Mouse (Mus musculus): Measurements from ENCODE around the gene Bod1l. TPM values are rescaled to one million over a fixed set of nuclear protein-coding genes. Genes with fewer than 3 reads are reported as not detected.

Bod1l gene
- polyA plus RNA-seq, 1 experiment from 2014 or later: 30.0 TPM

DNA sequence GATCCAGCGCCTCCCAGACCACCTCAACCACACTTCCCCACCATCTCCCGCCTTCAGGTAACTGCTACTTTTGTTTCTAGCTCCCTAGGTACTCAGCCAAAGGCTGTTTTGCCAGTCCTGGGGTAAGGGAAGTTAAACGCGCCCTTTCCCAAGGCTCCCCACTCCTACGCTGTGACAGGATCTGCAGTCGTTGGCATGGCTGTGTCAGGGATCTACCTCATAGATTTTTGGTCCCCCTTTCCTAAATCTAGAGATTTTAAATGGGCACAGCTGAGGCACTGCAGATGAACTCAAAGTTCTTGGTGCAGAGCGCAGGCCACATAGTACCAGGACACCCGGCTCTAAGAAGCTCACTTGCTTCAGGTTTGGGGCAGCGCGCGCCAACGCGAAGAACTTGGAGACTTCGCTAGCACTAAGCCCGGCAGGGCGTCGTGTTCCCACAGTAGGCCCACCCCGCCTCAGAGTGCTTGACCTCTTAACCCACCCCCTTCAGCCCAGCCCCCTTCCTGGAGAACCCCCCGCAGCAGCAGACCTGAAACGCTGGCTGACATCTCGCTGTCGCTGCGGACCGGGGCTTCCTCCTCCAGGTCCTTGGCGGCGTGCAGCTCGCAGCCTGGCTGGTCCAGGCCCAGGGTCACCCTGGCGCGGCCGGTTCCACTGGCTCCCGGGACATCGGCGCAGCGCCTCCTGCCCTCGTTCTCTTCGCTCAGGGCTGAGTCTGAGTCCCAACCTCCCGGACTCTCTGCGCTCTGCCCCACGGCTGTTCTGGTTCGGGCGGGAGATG, 81.0 kb downstream of the Bod1l start:
- H3K4me1 ChIP-seq: peaks cover 37% of the 10 kb centered on the region
- under 1% methylated on average over 40 of the region's 41 CpGs for WGBS

GRCm38 (mm10) chr5:41762141-41762946, 81.8 kb downstream of the Bod1l start:
- Histone ChIP-seq H3K27me3 (peaks cover 93% of the 10 kb centered on the region), H3K4me1 (peaks cover 29% of the 10 kb centered on the region), H3K4me2 (0 out of 2 replicates have a peak overlapping the region, but pooled peaks have one; percentile 9), H3K27ac (no peak overlapping the region), H3K36me3 (replicated peaks) (no peaks in the 10 kb centered on the region), H3K9ac (no peak overlapping the region), H3K4me3 (replicated peaks) (peak overlapping the region; percentile 18), H3K9me3 (no peaks in the 10 kb centered on the region)
- no peak for ATAC-seq (ENCODE audit: low FRiP score)
- 1% methylated on average over 27 of the region's 27 CpGs for WGBS

More for the DNA sequence above, 81.0 kb downstream of the Bod1l start:
- Histone ChIP-seq H3K4me2 (peak overlapping the region; percentile 65), H3K4me3 (replicated peaks) (peak overlapping the region; percentile 38), H3K27me3 (peaks cover 93% of the 10 kb centered on the region), H3K9ac (0 out of 2 replicates have a peak overlapping the region, but pooled peaks have one; percentile 21), H3K27ac (no peak overlapping the region), H3K9me3 (no peaks in the 10 kb centered on the region), H3K36me3 (replicated peaks) (no peaks in the 10 kb centered on the region)
- ATAC-seq (ENCODE audit: low FRiP score): peak; percentile 28

DNA sequence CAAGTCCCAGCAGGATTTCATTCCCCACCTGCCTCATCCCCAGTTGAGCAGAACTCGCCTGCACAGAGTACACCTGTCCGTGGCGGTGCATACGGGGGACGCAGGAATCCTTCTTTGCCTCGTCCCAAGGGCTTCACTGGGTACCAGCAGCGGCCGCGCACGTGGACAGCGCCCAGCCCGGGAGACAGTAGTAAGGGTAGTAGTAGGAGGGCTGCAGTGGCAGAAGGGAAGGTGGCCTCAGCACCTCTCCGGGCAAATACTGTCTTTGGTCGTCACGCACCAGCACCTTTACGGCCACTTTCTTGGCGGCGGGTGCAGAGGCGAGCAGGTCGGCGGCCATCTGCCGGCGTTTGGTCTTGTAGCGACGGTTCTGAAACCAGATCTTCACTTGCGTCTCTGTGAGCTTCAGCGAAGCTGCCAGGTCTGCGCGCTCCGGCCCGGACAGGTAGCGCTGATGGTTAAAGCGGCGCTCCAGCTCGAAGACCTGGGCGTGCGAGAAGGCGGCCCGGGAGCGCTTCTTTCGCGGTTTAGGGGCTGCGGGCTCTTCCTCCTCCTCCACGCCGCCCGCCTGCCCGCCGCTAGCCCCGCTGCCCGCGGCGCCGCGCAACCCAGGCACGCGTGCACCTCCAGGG, 82.5 kb downstream of the Bod1l start:
- H3K27ac ChIP-seq: no peak overlapping the region
- peaks cover 93% of the 10 kb centered on the region for H3K27me3 ChIP-seq
- H3K9ac ChIP-seq: no peak overlapping the region
- H3K4me1 ChIP-seq: peaks cover 23% of the 10 kb centered on the region
- under 1% methylated on average over 56 of the region's 56 CpGs for whole genome bisulfite sequencing
- H3K4me3 ChIP-seq (replicated peaks): peak overlapping the region; percentile 18
- H3K9me3 ChIP-seq: no peaks in the 10 kb centered on the region
- H3K36me3 ChIP-seq (replicated peaks): no peaks in the 10 kb centered on the region
- no peak for ATAC-seq (ENCODE audit: low FRiP score)
- 0 out of 2 replicates have a peak overlapping the region, but pooled peaks have one; percentile 9 for H3K4me2 ChIP-seq

DNA sequence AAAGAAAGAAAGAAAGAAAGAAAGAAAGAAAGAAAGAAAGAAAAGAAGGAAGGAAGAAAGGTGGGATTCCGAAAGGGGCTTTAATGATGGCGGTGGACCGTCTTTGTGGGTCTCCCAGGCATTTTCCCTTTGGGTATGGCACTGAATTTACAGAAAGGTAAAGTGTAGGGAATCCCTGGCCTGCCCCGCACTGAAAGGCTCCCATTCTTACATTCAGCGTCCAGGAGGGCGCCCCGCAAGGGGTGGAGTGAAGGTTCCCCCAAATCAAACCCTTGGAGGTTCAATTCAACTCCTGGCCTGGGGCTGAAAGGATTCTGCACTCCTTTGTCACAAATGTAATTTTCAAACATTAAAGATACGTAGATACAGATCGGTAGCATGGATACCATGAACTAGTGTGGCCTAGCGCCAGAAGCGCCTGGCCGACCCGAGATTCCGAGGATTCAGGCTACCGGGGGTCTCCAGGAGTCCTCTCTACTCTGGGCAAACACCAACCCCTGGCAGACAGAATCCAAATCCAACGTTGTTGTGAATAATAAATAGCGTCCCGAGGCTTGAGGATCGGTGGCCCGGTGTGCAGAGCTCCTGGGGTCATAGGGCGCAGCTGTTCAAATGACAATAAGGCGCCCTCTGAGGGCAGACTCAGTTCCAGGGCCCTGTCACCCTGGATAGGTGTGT, 83.1 kb downstream of the Bod1l start:
- H3K27me3 ChIP-seq: peaks cover 93% of the 10 kb centered on the region
- no peaks in the 10 kb centered on the region for H3K9me3 ChIP-seq
- ATAC-seq (ENCODE audit: low FRiP score): no peak
- H3K4me2 ChIP-seq: no peak overlapping the region
- no peak overlapping the region for H3K9ac ChIP-seq
- H3K36me3 ChIP-seq (replicated peaks): no peaks in the 10 kb centered on the region
- no peak overlapping the region for H3K4me3 ChIP-seq (replicated peaks)
- WGBS: 1% methylated on average over 22 of the region's 22 CpGs
- no peak overlapping the region for H3K27ac ChIP-seq
- H3K4me1 ChIP-seq: peaks cover 23% of the 10 kb centered on the region

GRCm38 (mm10) chr5:41760071-41760470, 84.0 kb downstream of the Bod1l start:
- 3% methylated on average over 8 of the region's 8 CpGs for WGBS
- Histone ChIP-seq H3K27me3 (peaks cover 95% of the 10 kb centered on the region), H3K36me3 (replicated peaks) (no peaks in the 10 kb centered on the region), H3K4me1 (peaks cover 23% of the 10 kb centered on the region), H3K4me3 (replicated peaks) (no peak overlapping the region), H3K27ac (no peak overlapping the region), H3K4me2 (no peak overlapping the region), H3K9ac (no peak overlapping the region), H3K9me3 (no peaks in the 10 kb centered on the region)
- ATAC-seq (ENCODE audit: low FRiP score): no peak

DNA sequence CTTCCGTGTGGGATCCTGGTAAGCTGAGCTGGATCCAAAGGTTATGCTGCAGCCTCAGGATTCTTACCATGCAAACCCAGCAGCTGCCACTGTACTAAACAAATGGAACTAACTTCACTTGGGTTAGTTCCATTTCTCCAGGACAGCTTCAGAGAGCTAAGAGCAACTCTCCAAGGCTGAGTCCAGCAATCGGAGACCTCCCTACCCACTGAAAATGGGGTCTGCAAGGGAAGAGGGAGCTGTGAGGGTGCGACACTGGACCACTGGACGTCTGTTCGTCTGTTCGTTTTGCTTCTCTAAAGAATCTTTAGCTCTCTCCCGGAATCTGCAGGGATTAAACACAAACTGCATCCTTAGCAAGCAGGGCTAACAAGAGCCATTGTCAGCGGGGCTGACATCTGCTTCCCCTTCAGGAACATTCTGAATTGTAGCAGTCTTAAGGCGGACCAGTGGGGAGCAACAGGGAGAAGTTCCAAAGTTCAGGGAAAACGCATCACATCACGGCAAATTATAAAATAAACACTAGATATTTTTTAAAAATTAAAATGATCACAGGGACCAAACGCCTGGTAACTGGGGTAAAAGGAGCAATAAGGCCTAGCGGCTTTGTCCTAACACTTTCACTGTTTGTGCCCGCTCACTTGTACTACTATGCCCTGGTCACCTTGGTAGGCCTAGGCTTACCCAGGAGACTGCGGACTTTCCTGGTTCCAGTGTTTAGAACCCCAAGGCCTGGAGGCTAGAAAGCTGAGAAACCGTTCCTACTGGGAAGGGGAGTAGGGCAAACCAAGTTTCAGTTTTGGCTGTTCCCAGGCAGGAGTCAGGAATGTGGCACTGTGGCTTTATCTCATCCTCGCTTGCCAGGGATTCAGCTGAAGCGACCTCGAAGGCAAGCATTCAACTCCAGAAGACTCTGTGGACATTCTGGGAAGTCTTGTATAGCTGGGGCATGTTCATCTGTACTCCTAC, 85.2 kb downstream of the Bod1l start:
- no peak overlapping the region for H3K9ac ChIP-seq
- no peak overlapping the region for H3K4me3 ChIP-seq (replicated peaks)
- WGBS: 2% methylated on average over 19 of the region's 19 CpGs
- no peak overlapping the region for H3K27ac ChIP-seq
- H3K4me2 ChIP-seq: no peak overlapping the region
- peaks cover 98% of the 10 kb centered on the region for H3K27me3 ChIP-seq
- H3K9me3 ChIP-seq: no peaks in the 10 kb centered on the region
- H3K4me1 ChIP-seq: peaks cover 14% of the 10 kb centered on the region
- no peak for ATAC-seq (ENCODE audit: low FRiP score)
- H3K36me3 ChIP-seq (replicated peaks): no peaks in the 10 kb centered on the region

GRCm38 (mm10) chr5:41757338-41757737, 86.8 kb downstream of the Bod1l start:
- Histone ChIP-seq H3K27ac (no peak overlapping the region), H3K9me3 (no peaks in the 10 kb centered on the region), H3K4me2 (no peak overlapping the region), H3K9ac (no peak overlapping the region), H3K27me3 (peaks cover 96% of the 10 kb centered on the region), H3K36me3 (replicated peaks) (no peaks in the 10 kb centered on the region), H3K4me1 (peaks cover 5% of the 10 kb centered on the region), H3K4me3 (replicated peaks) (no peak overlapping the region)
- no peak for ATAC-seq (ENCODE audit: low FRiP score)
- WGBS: 3% methylated on average over 5 of the region's 5 CpGs

- H3K27me3 ChIP-seq: peaks cover 96% of the 10 kb centered on the region
- WGBS: 4% methylated on average over 4 of the region's 4 CpGs
- no peak overlapping the region for H3K4me3 ChIP-seq (replicated peaks)
- H3K4me2 ChIP-seq: no peak overlapping the region
- no peaks in the 10 kb centered on the region for H3K36me3 ChIP-seq (replicated peaks)
- H3K9ac ChIP-seq: no peak overlapping the region
- no peaks in the 10 kb centered on the region for H3K9me3 ChIP-seq
- peaks cover under 1% of the 10 kb centered on the region for H3K4me1 ChIP-seq
- ATAC-seq (ENCODE audit: low FRiP score): no peak
- H3K27ac ChIP-seq: no peak overlapping the region
Measured at GRCm38 (mm10) chr5:41756396-41756795, 87.7 kb downstream of the Bod1l start.

- H3K36me3 ChIP-seq (replicated peaks): no peaks in the 10 kb centered on the region
- no peak overlapping the region for H3K27ac ChIP-seq
- no peak overlapping the region for H3K9ac ChIP-seq
- H3K4me2 ChIP-seq: no peak overlapping the region
- ATAC-seq (ENCODE audit: low FRiP score): no peak
- 1% methylated on average over 23 of the region's 23 CpGs for WGBS
- H3K4me1 ChIP-seq: no peaks in the 10 kb centered on the region
- no peak overlapping the region for H3K4me3 ChIP-seq (replicated peaks)
- H3K9me3 ChIP-seq: no peaks in the 10 kb centered on the region
- peaks cover 98% of the 10 kb centered on the region for H3K27me3 ChIP-seq
Measured at GRCm38 (mm10) chr5:41755373-41755960, 88.6 kb downstream of the Bod1l start.

- Histone ChIP-seq H3K9ac (no peak overlapping the region), H3K4me2 (no peak overlapping the region), H3K27ac (no peak overlapping the region), H3K9me3 (no peaks in the 10 kb centered on the region), H3K4me1 (no peaks in the 10 kb centered on the region), H3K36me3 (replicated peaks) (no peaks in the 10 kb centered on the region), H3K4me3 (replicated peaks) (no peak overlapping the region), H3K27me3 (peaks cover 98% of the 10 kb centered on the region)
- WGBS: 0% methylated on average over 16 of the region's 16 CpGs
- ATAC-seq (ENCODE audit: low FRiP score): no peak
Measured at GRCm38 (mm10) chr5:41754836-41755235, 89.3 kb downstream of the Bod1l start.

Data from forebrain, embryonic 12.5 days (tissue).